In the genomic region with DNA sequence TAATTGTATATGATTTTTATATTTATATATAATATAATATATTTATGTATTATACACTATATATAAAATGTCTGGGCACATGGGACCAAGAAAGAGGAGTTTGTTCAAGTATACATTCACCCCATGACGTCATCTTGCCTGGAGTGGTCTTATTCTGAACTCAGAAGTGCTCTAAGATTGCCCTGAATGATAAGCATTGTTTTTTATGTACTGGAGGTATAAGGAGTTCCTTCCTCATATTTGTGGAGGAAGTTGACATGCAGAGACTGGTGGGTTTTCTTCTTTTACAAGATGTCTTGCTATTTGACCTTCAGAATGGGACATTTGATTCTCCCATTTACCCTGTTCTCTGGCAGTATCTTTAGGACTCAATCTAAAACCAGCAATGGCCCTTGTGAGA, we compare ENCODE assay signal across 23 mouse cellular contexts. TPM values are rescaled to one million over a fixed set of nuclear protein-coding genes. Genes with fewer than 3 reads are reported as not detected.
"Had no signal": no experiment of that assay in that cellular context is flagged by ENCODE, and none has a peak within 500 bp of the region (broad histone marks: within the 10 kb centered on the region; RNA-seq: fewer than 3 reads in every experiment).

No protein-coding gene starts in this region.

- H3K4me1 ChIP-seq: neural tube, embryonic 15.5 days; stomach, embryonic 15.5 days had no signal

- H3K27ac ChIP-seq: neural tube, embryonic 15.5 days; stomach, embryonic 15.5 days; stomach, postnatal 0 days had no signal

- H3K27me3 ChIP-seq: neural tube, embryonic 15.5 days; stomach, embryonic 15.5 days had no signal

- H3K36me3 ChIP-seq: neural tube, embryonic 15.5 days; stomach, embryonic 15.5 days had no signal

- H3K4me2 ChIP-seq: neural tube, embryonic 15.5 days; stomach, embryonic 15.5 days had no signal

- H3K9me3 ChIP-seq: neural tube, embryonic 15.5 days; stomach, embryonic 15.5 days had no signal

- H3K4me3 ChIP-seq: neural tube, embryonic 15.5 days; stomach, embryonic 15.5 days had no signal

- DNase-seq: retina, postnatal 1 day; right cerebral cortex, adult 18-20 months; right cerebral cortex, postnatal 14 days; right cerebral cortex, postnatal 25 days; right cerebral cortex, postnatal 4 days; spleen, adult 18-20 months; thymus, adult 18-20 months; thymus, adult 2 months; thymus, postnatal 14 days; thymus, postnatal 25 days; thymus, postnatal 36 days; thymus, postnatal 4 days had no signal

- H3K9ac ChIP-seq: neural tube, embryonic 15.5 days; stomach, embryonic 15.5 days had no signal

RNA-seq across cellular contexts. Expression of gene Trpv6, which starts 8.0 kb away (rescaled TPM):
- total RNA-seq: neutrophil, adult 5-6 weeks had no signal

RNA-seq across cellular contexts. Expression of gene Trpv5, which starts 52.4 kb away (rescaled TPM):
- total RNA-seq: neutrophil, adult 5-6 weeks had no signal
- polyA plus RNA-seq: neural tube, embryonic 14.5 days; neural tube, embryonic 15.5 days; small intestine, adult 2 months; stomach, embryonic 14.5 days; stomach, embryonic 16.5 days; stomach, postnatal 0 days; thymus, adult 2 months; urinary bladder, adult 2 months had no signal

RNA-seq across cellular contexts. Expression of gene Llcfc1, which starts 56.1 kb away (rescaled TPM):
- total RNA-seq: neutrophil, adult 5-6 weeks had no signal
- polyA plus RNA-seq: neural tube, embryonic 14.5 days; neural tube, embryonic 15.5 days; small intestine, adult 2 months; spleen, adult 2 months; stomach, postnatal 0 days; thymus, adult 2 months; thymus, postnatal 0 days; urinary bladder, adult 2 months had no signal
